Mouse (Mus musculus): ENCODE data around the gene Gm45021. TPM values are rescaled to one million over a fixed set of nuclear protein-coding genes. Genes with fewer than 3 reads are reported as not detected.
"Not testable (repeated sequence)": the region's sequence is repeated elsewhere in the genome, so short reads cannot be mapped to it uniquely, and the experiment has no call there.

Gene Gm45021
- polyA plus RNA-seq, 1 experiment from 2014 or later, result not detected

GRCm38 (mm10) chr6:48613464-48613863 lies 24.1 kb downstream of the Gm45021 start:
- H3K4me2 ChIP-seq (ENCODE audit: low read depth, low read length, severe bottlenecking), result no peak overlapping the region
- no peaks in the 10 kb centered on the region for H3K4me1 ChIP-seq (replicated peaks; ENCODE audit: control insufficient read depth, insufficient read depth, low read length)
- no peaks in the 10 kb centered on the region; the same call in 1 of the 2 replicates for H3K36me3 ChIP-seq (ENCODE audit: control insufficient read depth, insufficient read depth, low read length)
- no peaks in the 10 kb centered on the region for H3K9me3 ChIP-seq (ENCODE audit: control insufficient read depth, low read length)
- H3K9ac ChIP-seq (ENCODE audit: low read length), result no peak overlapping the region
- WGBS, result 87% methylated on average over 4 of the region's 4 CpGs
- no peaks in the 10 kb centered on the region for H3K27me3 ChIP-seq (ENCODE audit: control insufficient read depth, insufficient read depth, low read length)
- ATAC-seq (replicated peaks; ENCODE audit: low FRiP score) (no peak), DNase-seq (ENCODE audit: low spot score) (no peak)
- no peak overlapping the region for H3K27ac ChIP-seq (ENCODE audit: low read depth, low read length)
- no peak overlapping the region for H3K4me3 ChIP-seq (ENCODE audit: low read depth, low read length)

- Histone ChIP-seq H3K9ac (ENCODE audit: low read length) (no peak overlapping the region), H3K4me2 (ENCODE audit: low read depth, low read length, severe bottlenecking) (no peak overlapping the region), H3K9me3 (ENCODE audit: control insufficient read depth, low read length) (no peaks in the 10 kb centered on the region), H3K27ac (ENCODE audit: low read depth, low read length) (no peak overlapping the region), H3K4me3 (ENCODE audit: low read depth, low read length) (no peak overlapping the region), H3K27me3 (ENCODE audit: control insufficient read depth, insufficient read depth, low read length) (no peaks in the 10 kb centered on the region), H3K4me1 (replicated peaks; ENCODE audit: control insufficient read depth, insufficient read depth, low read length) (no peaks in the 10 kb centered on the region), H3K36me3 (ENCODE audit: control insufficient read depth, insufficient read depth, low read length) (no peaks in the 10 kb centered on the region; the same call in 1 of the 2 replicates)
- no peak for ATAC-seq (replicated peaks; ENCODE audit: low FRiP score)
- 90% methylated on average over 5 of the region's 5 CpGs for WGBS
- no peak for DNase-seq (ENCODE audit: low spot score)
Measured at GRCm38 (mm10) chr6:48614756-48615155, 25.3 kb downstream of the Gm45021 start.

- Histone ChIP-seq H3K4me2 (ENCODE audit: low read depth, low read length, severe bottlenecking) (no peak overlapping the region), H3K9ac (ENCODE audit: low read length) (no peak overlapping the region), H3K36me3 (ENCODE audit: control insufficient read depth, insufficient read depth, low read length) (no peaks in the 10 kb centered on the region; the same call in 1 of the 2 replicates), H3K27me3 (ENCODE audit: control insufficient read depth, insufficient read depth, low read length) (no peaks in the 10 kb centered on the region), H3K9me3 (ENCODE audit: control insufficient read depth, low read length) (no peaks in the 10 kb centered on the region), H3K4me3 (ENCODE audit: low read depth, low read length) (no peak overlapping the region), H3K27ac (ENCODE audit: low read depth, low read length) (no peak overlapping the region), H3K4me1 (replicated peaks; ENCODE audit: control insufficient read depth, insufficient read depth, low read length) (no peaks in the 10 kb centered on the region)
- ATAC-seq (replicated peaks; ENCODE audit: low FRiP score) (no peak), DNase-seq (ENCODE audit: low spot score) (no peak)
- 96% methylated on average over 30 of the region's 30 CpGs for WGBS
Measured at GRCm38 (mm10) chr6:48620031-48620430, 30.6 kb downstream of the Gm45021 start.

GRCm38 (mm10) chr6:48622186-48622843 lies 32.9 kb downstream of the Gm45021 start:
- not testable (repeated sequence) for H3K27ac ChIP-seq (ENCODE audit: low read depth, low read length); ATAC-seq (replicated peaks; ENCODE audit: low FRiP score); H3K27me3 ChIP-seq (ENCODE audit: control insufficient read depth, insufficient read depth, low read length); H3K9ac ChIP-seq (ENCODE audit: low read length); DNase-seq (ENCODE audit: low spot score); H3K4me1 ChIP-seq (replicated peaks; ENCODE audit: control insufficient read depth, insufficient read depth, low read length); H3K4me3 ChIP-seq (ENCODE audit: low read depth, low read length); H3K36me3 ChIP-seq (ENCODE audit: control insufficient read depth, insufficient read depth, low read length); H3K4me2 ChIP-seq (ENCODE audit: low read depth, low read length, severe bottlenecking); H3K9me3 ChIP-seq (ENCODE audit: control insufficient read depth, low read length)
- WGBS, result 80% methylated on average over 8 of the region's 8 CpGs

- H3K36me3 ChIP-seq (ENCODE audit: control insufficient read depth, insufficient read depth, low read length), result no peaks in the 10 kb centered on the region; the same call in 1 of the 2 replicates
- 21% methylated on average over 1 of the region's 1 CpGs for WGBS
- no peak overlapping the region for H3K27ac ChIP-seq (ENCODE audit: low read depth, low read length)
- no peaks in the 10 kb centered on the region for H3K9me3 ChIP-seq (ENCODE audit: control insufficient read depth, low read length)
- no peaks in the 10 kb centered on the region; the same call in 1 of the 2 replicates for H3K4me1 ChIP-seq (replicated peaks; ENCODE audit: control insufficient read depth, insufficient read depth, low read length)
- no peak overlapping the region for H3K4me3 ChIP-seq (ENCODE audit: low read depth, low read length)
- H3K9ac ChIP-seq (ENCODE audit: low read length), result no peak overlapping the region
- ATAC-seq (replicated peaks; ENCODE audit: low FRiP score) (no peak), DNase-seq (ENCODE audit: low spot score) (no peak)
- no peak overlapping the region for H3K4me2 ChIP-seq (ENCODE audit: low read depth, low read length, severe bottlenecking)
- H3K27me3 ChIP-seq (ENCODE audit: control insufficient read depth, insufficient read depth, low read length), result peaks cover 13% of the 10 kb centered on the region
Measured at GRCm38 (mm10) chr6:48623460-48623859, 34.0 kb downstream of the Gm45021 start.

GRCm38 (mm10) chr6:48626464-48626863 lies 37.1 kb downstream of the Gm45021 start, which contains the start of gene AI854703:
Gene AI854703, plus strand, starts transcription at chr6:48626764.
- WGBS, result 27% methylated on average over 8 of the region's 8 CpGs
- peak within 1 kb of the TSS; percentile 49 for H3K9ac ChIP-seq (ENCODE audit: low read length)
- H3K4me2 ChIP-seq (ENCODE audit: low read depth, low read length, severe bottlenecking), result peak within 1 kb of the TSS; percentile 70
- DNase-seq (ENCODE audit: low spot score), result no peak
- H3K27me3 ChIP-seq (ENCODE audit: control insufficient read depth, insufficient read depth, low read length), result peaks cover 30% of the 10 kb centered on the region
- H3K9me3 ChIP-seq (ENCODE audit: control insufficient read depth, low read length), result no peaks in the 10 kb centered on the region
- no peaks in the 10 kb centered on the region; the same call in 1 of the 2 replicates for H3K36me3 ChIP-seq (ENCODE audit: control insufficient read depth, insufficient read depth, low read length)
- ATAC-seq (replicated peaks; ENCODE audit: low FRiP score), result 0 out of 2 replicates have a peak, but pooled peaks have one; percentile 3
- peaks cover 2% of the 10 kb centered on the region; the same call in 1 of the 2 replicates for H3K4me1 ChIP-seq (replicated peaks; ENCODE audit: control insufficient read depth, insufficient read depth, low read length)
- no peak within 1 kb of the TSS for H3K27ac ChIP-seq (ENCODE audit: low read depth, low read length)
- H3K4me3 ChIP-seq (ENCODE audit: low read depth, low read length), result peak within 1 kb of the TSS; percentile 40

GRCm38 (mm10) chr6:48626984-48627383 lies 37.6 kb downstream of the Gm45021 start:
- H3K36me3 ChIP-seq (ENCODE audit: control insufficient read depth, insufficient read depth, low read length), result no peaks in the 10 kb centered on the region; the same call in 1 of the 2 replicates
- no peak overlapping the region for H3K27ac ChIP-seq (ENCODE audit: low read depth, low read length)
- ATAC-seq (replicated peaks; ENCODE audit: low FRiP score) (0 out of 2 replicates have a peak, but pooled peaks have one; percentile 44), DNase-seq (ENCODE audit: low spot score) (peak; percentile 74)
- peaks cover 30% of the 10 kb centered on the region for H3K27me3 ChIP-seq (ENCODE audit: control insufficient read depth, insufficient read depth, low read length)
- no peaks in the 10 kb centered on the region for H3K9me3 ChIP-seq (ENCODE audit: control insufficient read depth, low read length)
- H3K4me2 ChIP-seq (ENCODE audit: low read depth, low read length, severe bottlenecking), result peak overlapping the region; percentile 70
- 1% methylated on average over 32 of the region's 32 CpGs for WGBS
- H3K4me3 ChIP-seq (ENCODE audit: low read depth, low read length), result peak overlapping the region; percentile 40
- H3K9ac ChIP-seq (ENCODE audit: low read length), result peak overlapping the region; percentile 49
- peaks cover 2% of the 10 kb centered on the region; the same call in 1 of the 2 replicates for H3K4me1 ChIP-seq (replicated peaks; ENCODE audit: control insufficient read depth, insufficient read depth, low read length)

- ATAC-seq (replicated peaks; ENCODE audit: low FRiP score), result no peak
- H3K9ac ChIP-seq (ENCODE audit: low read length), result peak overlapping the region; percentile 49
- no peaks in the 10 kb centered on the region for H3K9me3 ChIP-seq (ENCODE audit: control insufficient read depth, low read length)
- no peak for DNase-seq (ENCODE audit: low spot score)
- H3K4me3 ChIP-seq (ENCODE audit: low read depth, low read length), result peak overlapping the region; percentile 40
- no peaks in the 10 kb centered on the region; the same call in 1 of the 2 replicates for H3K36me3 ChIP-seq (ENCODE audit: control insufficient read depth, insufficient read depth, low read length)
- peaks cover 30% of the 10 kb centered on the region for H3K27me3 ChIP-seq (ENCODE audit: control insufficient read depth, insufficient read depth, low read length)
- peaks cover 2% of the 10 kb centered on the region; the same call in 1 of the 2 replicates for H3K4me1 ChIP-seq (replicated peaks; ENCODE audit: control insufficient read depth, insufficient read depth, low read length)
- 2% methylated on average over 7 of the region's 7 CpGs for WGBS
- no peak overlapping the region for H3K27ac ChIP-seq (ENCODE audit: low read depth, low read length)
- peak overlapping the region; percentile 70 for H3K4me2 ChIP-seq (ENCODE audit: low read depth, low read length, severe bottlenecking)
Measured at GRCm38 (mm10) chr6:48627511-48627924, 38.1 kb downstream of the Gm45021 start.

Data from forebrain, embryonic 11.5 days (tissue).